Mouse (Mus musculus): ENCODE data around the gene Mbd3l1. TPM values are rescaled to one million over a fixed set of nuclear protein-coding genes. Genes with fewer than 3 reads are reported as not detected.
A peak's percentile ranks its signal among the peaks of the same experiment; 100 is the strongest.

Gene Mbd3l1
- not detected in 2 replicates for polyA plus RNA-seq (2014; fragmentation: Nextera tagmentation; extraction: Ambion mirVana)

DNA sequence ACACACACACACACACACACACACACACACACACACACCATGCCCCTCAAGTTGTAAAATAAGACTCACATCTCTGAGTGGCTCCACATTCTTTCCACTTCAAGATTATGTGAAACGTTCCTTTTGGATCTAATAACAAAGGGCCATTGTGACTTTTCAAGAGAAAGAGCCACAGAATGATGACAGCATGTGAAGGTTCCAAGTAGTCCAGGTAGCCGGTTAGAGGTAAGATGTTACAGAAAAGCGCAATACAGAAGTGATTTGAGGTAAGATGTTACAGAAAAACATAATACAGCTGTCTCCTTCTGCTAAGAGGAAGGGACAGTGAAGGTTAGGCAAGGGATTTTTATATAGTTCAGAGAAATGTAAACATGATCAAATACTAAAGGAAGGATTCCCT is at the start of gene Mbd3l1, which contains the start of gene Zfp558:
Gene Mbd3l1, plus strand, starts transcription at position 192 of the 400 bp plus-strand sequence.
Gene Zfp558, minus strand, starts transcription at position 101 of the 400 bp plus-strand sequence.
- Histone ChIP-seq H3K9ac (ENCODE audit: low read depth, low read length) (no peak within 1 kb of the TSS), H3K27me3 (replicated peaks; ENCODE audit: control insufficient read depth, insufficient read depth, low read length) (no peaks in the 10 kb centered on the region), H3K4me1 (replicated peaks; ENCODE audit: control insufficient read depth, insufficient read depth, low read length) (no peaks in the 10 kb centered on the region), H3K9me3 (ENCODE audit: control insufficient read depth, low read length) (no peaks in the 10 kb centered on the region), H3K4me3 (ENCODE audit: low read depth, low read length) (no peak within 1 kb of the TSS), H3K36me3 (ENCODE audit: control insufficient read depth, insufficient read depth, low read length) (no peaks in the 10 kb centered on the region), H3K27ac (ENCODE audit: low read depth, low read length) (no peak within 1 kb of the TSS), H3K4me2 (no peak within 1 kb of the TSS)
- DNase-seq (ENCODE audit: low spot score): no peak
- ATAC-seq (replicated peaks; ENCODE audit: low FRiP score): no peak
- WGBS: 86% methylated on average over 3 of the region's 3 CpGs

DNA sequence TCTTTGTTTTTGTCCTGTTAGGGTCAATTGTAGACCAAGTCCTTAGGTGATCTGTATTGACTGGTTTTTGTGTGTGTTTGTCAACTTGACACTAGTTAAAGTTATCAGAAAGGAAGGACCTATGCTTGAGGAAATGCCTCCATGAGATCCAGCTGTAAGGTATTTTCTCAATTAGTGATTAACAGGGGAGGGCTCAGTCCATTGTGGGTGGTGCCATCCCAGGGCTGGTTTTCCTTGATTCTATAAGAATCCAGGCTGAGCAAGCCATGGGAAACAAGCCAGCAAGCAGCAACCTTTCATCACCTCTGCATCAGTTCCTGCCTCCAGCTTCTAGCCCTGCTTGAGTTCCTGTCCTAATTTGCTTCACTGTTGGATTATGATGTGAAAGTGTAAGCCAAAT is 47.8 kb upstream of the Mbd3l1 start, which contains the start of gene Mbd3l2:
Gene Mbd3l2, plus strand, starts transcription at position 301 of the 400 bp plus-strand sequence.
- H3K4me1 ChIP-seq (replicated peaks; ENCODE audit: control insufficient read depth, insufficient read depth, low read length): no peaks in the 10 kb centered on the region
- ATAC-seq (replicated peaks; ENCODE audit: low FRiP score): no peak
- H3K36me3 ChIP-seq (ENCODE audit: control insufficient read depth, insufficient read depth, low read length): no peaks in the 10 kb centered on the region
- H3K27me3 ChIP-seq (replicated peaks; ENCODE audit: control insufficient read depth, insufficient read depth, low read length): no peaks in the 10 kb centered on the region
- H3K9me3 ChIP-seq (ENCODE audit: control insufficient read depth, low read length): no peaks in the 10 kb centered on the region
- H3K27ac ChIP-seq (ENCODE audit: low read depth, low read length): no peak within 1 kb of the TSS
- H3K4me2 ChIP-seq: no peak within 1 kb of the TSS
- no peak within 1 kb of the TSS for H3K9ac ChIP-seq (ENCODE audit: low read depth, low read length)
- H3K4me3 ChIP-seq (ENCODE audit: low read depth, low read length): no peak within 1 kb of the TSS
- DNase-seq (ENCODE audit: low spot score): no peak

DNA sequence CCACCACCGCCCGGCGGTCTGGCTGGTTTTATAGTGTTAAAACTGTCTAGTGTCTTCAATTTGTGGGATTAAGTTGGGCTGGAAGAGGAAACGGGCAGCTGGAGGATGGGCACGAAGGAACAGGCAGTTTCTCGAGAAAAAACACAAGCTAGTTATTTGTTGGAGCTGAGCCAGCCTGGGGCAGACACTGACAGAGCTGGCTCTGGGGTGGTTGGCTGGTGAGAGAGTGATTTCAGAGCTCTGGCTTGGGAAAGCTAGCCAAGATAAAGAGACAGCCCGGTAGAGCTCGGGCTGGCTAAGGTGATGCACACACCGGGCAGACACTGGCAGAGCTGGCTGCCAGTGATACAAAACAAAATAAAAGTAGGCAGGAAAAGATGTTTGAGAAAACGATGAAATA is 46.5 kb upstream of the Mbd3l1 start:
- Histone ChIP-seq H3K4me1 (replicated peaks; ENCODE audit: control insufficient read depth, insufficient read depth, low read length) (no peaks in the 10 kb centered on the region), H3K36me3 (ENCODE audit: control insufficient read depth, insufficient read depth, low read length) (no peaks in the 10 kb centered on the region), H3K27me3 (replicated peaks; ENCODE audit: control insufficient read depth, insufficient read depth, low read length) (no peaks in the 10 kb centered on the region), H3K4me2 (no peak overlapping the region), H3K9ac (ENCODE audit: low read depth, low read length) (no peak overlapping the region), H3K9me3 (ENCODE audit: control insufficient read depth, low read length) (no peaks in the 10 kb centered on the region), H3K27ac (ENCODE audit: low read depth, low read length) (no peak overlapping the region), H3K4me3 (ENCODE audit: low read depth, low read length) (no peak overlapping the region)
- WGBS: 73% methylated on average over 10 of the region's 10 CpGs
- no peak for DNase-seq (ENCODE audit: low spot score)
- no peak for ATAC-seq (replicated peaks; ENCODE audit: low FRiP score)

DNA sequence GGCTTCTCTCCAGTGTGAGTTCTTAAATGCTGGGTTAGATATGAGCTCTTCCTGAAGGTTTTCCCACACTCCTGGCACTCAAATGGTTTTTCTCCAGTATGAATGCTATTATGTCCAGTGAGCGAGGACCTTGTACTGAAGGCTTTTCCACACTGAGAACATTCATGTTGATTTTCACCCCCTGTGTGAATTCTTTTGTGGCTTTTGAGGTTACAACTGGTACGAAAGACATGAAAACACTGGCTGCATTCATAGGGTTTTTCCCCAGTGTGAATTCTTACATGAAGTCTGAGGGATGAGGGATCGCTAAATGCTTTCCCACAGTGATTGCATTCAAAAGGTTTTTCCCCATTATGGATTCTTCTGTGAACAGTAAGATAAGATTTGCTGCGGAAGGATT is 21.6 kb upstream of the Mbd3l1 start:
- Histone ChIP-seq H3K9ac (ENCODE audit: low read depth, low read length) (no peak overlapping the region), H3K27me3 (replicated peaks; ENCODE audit: control insufficient read depth, insufficient read depth, low read length) (no peaks in the 10 kb centered on the region), H3K4me1 (replicated peaks; ENCODE audit: control insufficient read depth, insufficient read depth, low read length) (no peaks in the 10 kb centered on the region), H3K9me3 (ENCODE audit: control insufficient read depth, low read length) (peaks cover 4% of the 10 kb centered on the region; the same call in 1 of the 2 replicates), H3K27ac (ENCODE audit: low read depth, low read length) (no peak overlapping the region), H3K4me3 (ENCODE audit: low read depth, low read length) (no peak overlapping the region), H3K36me3 (ENCODE audit: control insufficient read depth, insufficient read depth, low read length) (peaks cover 6% of the 10 kb centered on the region; the same call in 1 of the 2 replicates), H3K4me2 (no peak overlapping the region)
- DNase-seq (ENCODE audit: low spot score) (no peak), ATAC-seq (replicated peaks; ENCODE audit: low FRiP score) (no peak)
- 83% methylated on average over 4 of the region's 4 CpGs for WGBS

DNA sequence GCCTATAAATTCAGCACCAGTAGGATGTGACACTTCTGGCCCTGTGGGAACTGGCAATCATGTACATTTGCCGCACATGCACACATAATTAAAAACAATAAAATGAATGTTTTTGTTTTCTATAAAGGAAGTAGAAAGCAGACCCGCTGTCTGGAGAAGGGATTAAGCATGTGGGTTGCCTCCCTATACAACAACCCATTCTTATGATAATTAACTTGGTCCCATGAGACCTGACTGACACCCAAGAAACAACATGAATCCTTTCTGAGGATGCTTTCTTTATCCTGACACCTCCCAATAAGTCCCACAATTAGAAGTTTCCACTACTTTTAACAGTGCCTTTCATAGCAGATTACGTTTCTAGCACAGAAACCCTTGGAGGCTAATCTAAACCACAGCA is 10.8 kb upstream of the Mbd3l1 start:
- H3K4me2 ChIP-seq: no peak overlapping the region
- no peak overlapping the region for H3K9ac ChIP-seq (ENCODE audit: low read depth, low read length)
- 77% methylated on average over 3 of the region's 3 CpGs for WGBS
- H3K4me3 ChIP-seq (ENCODE audit: low read depth, low read length): no peak overlapping the region
- no peaks in the 10 kb centered on the region for H3K4me1 ChIP-seq (replicated peaks; ENCODE audit: control insufficient read depth, insufficient read depth, low read length)
- no peaks in the 10 kb centered on the region; the same call in 1 of the 2 replicates for H3K9me3 ChIP-seq (ENCODE audit: control insufficient read depth, low read length)
- ATAC-seq (replicated peaks; ENCODE audit: low FRiP score) (no peak), DNase-seq (ENCODE audit: low spot score) (no peak)
- H3K27ac ChIP-seq (ENCODE audit: low read depth, low read length): no peak overlapping the region
- no peaks in the 10 kb centered on the region for H3K36me3 ChIP-seq (ENCODE audit: control insufficient read depth, insufficient read depth, low read length)
- no peaks in the 10 kb centered on the region for H3K27me3 ChIP-seq (replicated peaks; ENCODE audit: control insufficient read depth, insufficient read depth, low read length)

DNA sequence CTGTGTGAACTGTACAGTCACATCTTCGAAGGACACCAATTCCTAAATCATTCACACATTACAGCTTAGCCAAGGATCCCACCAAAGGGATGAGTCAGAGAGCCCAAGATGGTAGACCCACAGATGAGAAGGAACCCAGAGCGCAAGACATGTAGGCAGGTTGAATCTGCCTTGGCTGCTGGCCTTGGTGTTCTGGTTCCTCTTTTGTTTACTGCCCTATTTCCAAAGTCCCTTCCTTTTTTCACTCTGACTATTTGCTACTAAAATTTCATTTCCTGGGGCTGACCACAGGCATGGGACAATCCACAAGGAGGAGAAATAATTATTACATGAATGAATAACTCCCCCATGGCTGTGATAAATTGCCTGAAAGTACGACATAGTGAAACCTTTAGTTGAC is 10.2 kb upstream of the Mbd3l1 start:
- H3K27ac ChIP-seq (ENCODE audit: low read depth, low read length): no peak overlapping the region
- H3K4me1 ChIP-seq (replicated peaks; ENCODE audit: control insufficient read depth, insufficient read depth, low read length): no peaks in the 10 kb centered on the region
- H3K4me2 ChIP-seq: no peak overlapping the region
- WGBS: 78% methylated on average over 3 of the region's 3 CpGs
- no peak for DNase-seq (ENCODE audit: low spot score)
- no peak for ATAC-seq (replicated peaks; ENCODE audit: low FRiP score)
- H3K36me3 ChIP-seq (ENCODE audit: control insufficient read depth, insufficient read depth, low read length): no peaks in the 10 kb centered on the region
- no peaks in the 10 kb centered on the region for H3K27me3 ChIP-seq (replicated peaks; ENCODE audit: control insufficient read depth, insufficient read depth, low read length)
- no peaks in the 10 kb centered on the region for H3K9me3 ChIP-seq (ENCODE audit: control insufficient read depth, low read length)
- no peak overlapping the region for H3K4me3 ChIP-seq (ENCODE audit: low read depth, low read length)
- no peak overlapping the region for H3K9ac ChIP-seq (ENCODE audit: low read depth, low read length)

DNA sequence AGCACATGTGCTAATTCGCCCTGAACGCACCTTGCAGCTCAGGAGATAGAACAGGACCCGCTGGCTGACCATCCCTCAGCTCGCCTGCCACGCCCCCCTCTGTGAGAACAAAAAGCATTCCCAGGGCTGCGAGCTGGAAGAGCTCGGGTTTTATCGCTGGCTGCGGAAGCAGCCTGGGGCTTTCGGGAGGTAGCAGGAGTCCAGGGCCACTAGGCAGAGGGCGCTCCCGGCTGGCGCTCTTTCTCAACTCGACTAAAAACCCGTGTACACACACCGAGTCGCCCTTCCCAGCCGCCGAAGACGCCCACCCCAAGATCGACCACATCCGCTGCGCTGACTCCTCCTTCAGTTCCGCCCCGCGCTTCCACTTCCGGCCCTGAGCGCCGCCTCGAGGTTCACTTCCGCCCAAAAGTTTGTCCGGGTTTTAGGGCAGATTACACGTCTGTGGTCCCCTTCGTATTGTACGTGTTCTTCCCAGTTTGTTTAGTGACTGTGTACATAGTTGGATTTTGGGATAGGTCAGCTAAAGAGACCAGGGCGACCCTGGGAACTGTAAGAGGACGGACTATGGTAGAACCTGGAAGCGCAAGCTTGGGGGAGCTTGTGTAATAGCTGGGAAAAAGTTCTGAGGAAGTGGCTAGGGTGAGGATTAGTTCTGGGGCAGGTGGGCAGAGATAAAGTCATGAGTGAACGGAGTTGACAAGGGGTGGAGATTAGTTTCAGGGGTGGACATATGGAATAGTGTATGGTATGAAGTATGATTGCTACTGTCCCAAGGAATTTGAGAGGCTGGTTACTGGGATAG is 4.6 kb upstream of the Mbd3l1 start:
- H3K9me3 ChIP-seq (ENCODE audit: control insufficient read depth, low read length): no peaks in the 10 kb centered on the region
- ATAC-seq (replicated peaks; ENCODE audit: low FRiP score) (peak; percentile 91), DNase-seq (ENCODE audit: low spot score) (peak; percentile 81)
- H3K4me2 ChIP-seq: peak overlapping the region; percentile 73
- H3K4me3 ChIP-seq (ENCODE audit: low read depth, low read length): peak overlapping the region; percentile 64
- peak overlapping the region; percentile 49; the same call in 1 of the 2 replicates for H3K27ac ChIP-seq (ENCODE audit: low read depth, low read length)
- peak overlapping the region; percentile 68 for H3K9ac ChIP-seq (ENCODE audit: low read depth, low read length)
- 2% methylated on average over 39 of the region's 39 CpGs for WGBS
- H3K4me1 ChIP-seq (replicated peaks; ENCODE audit: control insufficient read depth, insufficient read depth, low read length): no peaks in the 10 kb centered on the region
- no peaks in the 10 kb centered on the region for H3K36me3 ChIP-seq (ENCODE audit: control insufficient read depth, insufficient read depth, low read length)
- no peaks in the 10 kb centered on the region for H3K27me3 ChIP-seq (replicated peaks; ENCODE audit: control insufficient read depth, insufficient read depth, low read length)

DNA sequence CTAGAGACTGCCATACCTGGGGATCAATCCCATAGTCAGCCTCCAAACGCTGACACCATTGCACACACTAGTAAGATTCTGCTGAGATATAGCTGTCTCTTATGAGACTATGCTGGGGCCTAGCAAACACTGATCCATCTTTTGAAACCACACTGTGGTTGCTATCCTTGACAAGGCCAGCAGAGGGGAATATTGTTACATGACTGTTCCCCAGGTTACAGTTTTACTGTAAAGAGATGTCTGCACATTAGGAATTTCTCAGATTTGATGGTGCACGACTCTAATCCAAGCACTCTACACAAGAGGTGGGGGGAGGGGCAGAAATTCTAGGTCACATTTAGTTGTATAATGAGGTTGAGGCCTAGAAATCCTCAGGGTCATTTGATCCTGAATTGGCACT is 29.9 kb downstream of the Mbd3l1 start:
- DNase-seq (ENCODE audit: low spot score): no peak
- Histone ChIP-seq H3K4me1 (replicated peaks; ENCODE audit: control insufficient read depth, insufficient read depth, low read length) (no peaks in the 10 kb centered on the region), H3K36me3 (ENCODE audit: control insufficient read depth, insufficient read depth, low read length) (no peaks in the 10 kb centered on the region), H3K27me3 (replicated peaks; ENCODE audit: control insufficient read depth, insufficient read depth, low read length) (no peaks in the 10 kb centered on the region), H3K4me3 (ENCODE audit: low read depth, low read length) (no peak overlapping the region), H3K27ac (ENCODE audit: low read depth, low read length) (no peak overlapping the region), H3K4me2 (no peak overlapping the region), H3K9ac (ENCODE audit: low read depth, low read length) (no peak overlapping the region), H3K9me3 (ENCODE audit: control insufficient read depth, low read length) (no peaks in the 10 kb centered on the region)
- 50% methylated on average over 2 of the region's 2 CpGs for WGBS
- ATAC-seq (replicated peaks; ENCODE audit: low FRiP score): no peak

Data from liver, embryonic 11.5 days (tissue).